Mouse (Mus musculus) cerebellum, adult 8-10 months (tissue): ENCODE results near the gene D1Ertd622e.

Experiments
- DNase-seq: peaks from one replicate; pipeline ENCODE4 v3.0.0; 2022

D1Ertd622e gene

DNA sequence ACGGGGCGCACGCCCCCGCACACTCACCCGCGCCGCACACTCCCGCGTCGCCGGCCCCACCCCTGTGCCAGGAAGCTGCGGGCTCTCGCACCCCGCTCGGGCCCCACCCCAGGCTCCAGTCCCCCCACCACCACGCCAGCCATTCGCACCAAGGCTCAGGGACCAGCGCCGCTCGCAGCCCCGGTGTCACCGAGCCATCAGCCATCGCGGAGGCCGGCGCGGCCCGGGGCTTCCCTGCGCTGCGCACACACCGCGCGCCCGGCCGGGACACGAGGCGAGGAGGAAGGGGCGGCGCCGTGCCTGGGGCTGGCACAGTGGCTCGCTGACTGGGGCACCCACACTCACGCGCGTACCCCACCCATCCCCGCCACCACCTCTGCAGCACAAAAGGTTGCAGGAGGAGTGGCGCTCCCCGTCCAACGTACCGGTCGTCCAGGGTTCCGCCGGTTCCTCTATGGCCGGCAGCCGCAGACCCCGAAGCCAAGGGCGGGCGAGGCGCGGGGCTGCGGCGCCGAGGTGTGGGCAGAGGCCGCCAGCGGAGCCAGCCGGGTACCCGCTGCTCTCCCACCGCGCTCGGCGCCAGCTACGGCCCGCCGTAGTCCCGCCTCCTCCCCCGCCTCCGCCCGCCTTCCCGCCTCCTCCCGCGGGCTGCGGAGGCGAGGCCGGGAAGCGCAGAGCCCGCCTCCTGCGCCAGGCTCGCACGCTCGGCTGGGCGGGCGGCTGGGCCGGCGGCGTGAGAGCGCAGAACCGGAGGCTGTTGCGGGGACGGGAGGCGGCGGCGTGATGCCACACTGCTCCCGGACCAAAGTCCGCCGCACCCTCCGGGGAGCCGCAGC lies at the start of gene D1Ertd622e:
D1Ertd622e (minus strand) TSS at position 669 of the 836 bp plus-strand sequence.
- peak; percentile 83 for DNase-seq

DNA sequence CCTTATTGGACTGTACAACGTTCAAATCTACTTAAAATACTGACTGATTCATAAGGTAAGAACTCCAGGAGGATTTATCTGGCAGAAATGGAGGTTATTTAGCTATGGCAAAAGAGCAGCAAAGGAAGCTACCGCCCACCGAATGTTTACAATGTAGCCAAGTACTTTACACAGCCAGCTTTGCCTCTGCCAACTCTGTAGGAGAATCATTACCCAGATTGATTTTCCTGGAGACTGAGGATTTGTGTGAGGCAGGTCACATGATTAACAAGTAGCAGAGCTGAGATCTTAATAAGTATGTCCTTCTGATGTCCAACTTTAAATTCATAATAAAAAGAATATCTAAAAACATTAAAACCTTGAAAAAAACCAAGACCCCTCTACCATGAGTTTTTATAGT lies 48.6 kb upstream of the D1Ertd622e start:
- no peak for DNase-seq

DNA sequence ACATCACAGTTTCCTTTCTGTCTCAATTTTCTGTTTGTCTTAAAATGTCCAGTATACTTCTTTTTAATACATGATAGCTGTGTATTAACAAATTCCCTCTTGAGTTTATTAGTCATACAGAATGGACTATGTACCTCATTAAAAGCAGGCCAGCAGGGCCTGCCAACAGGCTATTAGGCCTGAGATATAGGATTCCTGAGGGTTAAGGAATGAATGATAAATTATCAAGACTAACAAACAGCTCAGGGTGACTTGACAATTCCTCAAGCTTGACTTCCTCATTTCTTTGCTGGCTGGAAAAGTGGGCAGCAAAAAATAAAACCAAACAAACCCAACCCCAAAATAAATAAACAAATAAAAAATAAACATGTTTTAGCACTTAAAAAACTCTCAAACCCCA lies 43.5 kb upstream of the D1Ertd622e start:
- DNase-seq, result no peak

DNA sequence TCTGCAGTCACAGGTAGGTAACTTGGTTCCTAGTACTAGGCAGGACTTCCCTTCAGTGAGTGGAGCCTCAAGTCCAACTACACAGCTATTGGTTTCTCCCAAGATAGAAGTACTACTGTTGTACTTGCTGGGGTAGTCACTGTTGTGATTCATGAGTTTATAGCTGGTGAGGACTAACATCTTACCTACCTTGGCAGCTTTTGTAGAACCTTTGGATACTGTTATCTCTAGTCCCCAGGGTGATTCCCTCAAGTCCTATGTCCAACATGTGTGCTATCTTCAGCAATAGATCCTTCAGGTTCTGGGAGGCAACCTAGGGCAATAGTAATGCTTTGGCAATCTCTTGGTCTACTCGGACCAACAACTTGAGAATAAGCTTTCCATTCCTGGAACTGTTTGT lies 42.8 kb upstream of the D1Ertd622e start:
- no peak for DNase-seq

DNA sequence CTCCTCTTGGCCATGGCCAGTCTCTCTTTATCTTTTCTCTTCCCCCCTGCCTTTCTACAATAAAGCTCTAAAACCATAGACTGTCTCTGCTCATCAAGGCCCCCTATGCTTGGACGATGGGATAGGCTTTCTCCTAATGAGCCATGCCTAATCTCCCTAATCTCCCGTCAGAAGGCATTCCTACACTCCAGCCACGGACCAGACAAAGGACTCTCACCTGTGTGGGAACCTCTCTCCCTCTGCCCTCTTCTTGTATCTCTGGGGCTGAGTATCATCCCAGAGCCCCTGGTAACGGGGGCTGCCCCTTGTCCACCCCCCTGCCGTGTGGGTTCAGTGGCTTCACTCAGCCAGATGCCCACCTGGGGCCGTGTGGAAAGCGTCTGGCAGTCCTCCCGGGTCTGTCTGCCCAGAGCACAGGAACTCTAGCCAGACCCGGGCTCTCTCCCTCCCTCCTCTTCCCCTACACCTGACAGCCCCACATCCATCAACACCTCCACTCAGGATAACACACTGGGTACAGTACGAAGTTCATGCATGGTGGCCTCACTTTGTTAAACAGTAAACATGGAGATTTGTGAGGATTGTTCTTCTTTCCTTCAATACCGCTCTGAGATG lies 37.2 kb upstream of the D1Ertd622e start:
- no peak for DNase-seq

DNA sequence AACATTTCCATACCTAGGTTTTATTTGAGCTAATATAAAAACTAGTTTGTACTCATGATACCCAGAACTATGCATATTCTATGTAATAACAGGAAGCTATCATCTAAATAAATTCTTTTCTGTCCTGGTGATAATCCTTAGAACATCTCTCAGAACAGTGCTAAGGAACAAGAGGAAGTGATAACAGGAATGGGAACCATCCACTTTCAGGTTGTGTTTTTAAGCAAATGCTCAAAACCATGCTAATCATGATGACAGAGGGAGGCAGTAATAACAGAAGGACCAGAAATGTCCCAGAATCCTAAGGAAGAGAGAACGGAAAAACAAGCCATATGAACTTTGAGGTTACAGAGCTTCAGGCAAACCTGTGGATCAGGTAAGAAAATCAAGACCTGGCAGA lies 35.4 kb upstream of the D1Ertd622e start:
- DNase-seq, result no peak

DNA sequence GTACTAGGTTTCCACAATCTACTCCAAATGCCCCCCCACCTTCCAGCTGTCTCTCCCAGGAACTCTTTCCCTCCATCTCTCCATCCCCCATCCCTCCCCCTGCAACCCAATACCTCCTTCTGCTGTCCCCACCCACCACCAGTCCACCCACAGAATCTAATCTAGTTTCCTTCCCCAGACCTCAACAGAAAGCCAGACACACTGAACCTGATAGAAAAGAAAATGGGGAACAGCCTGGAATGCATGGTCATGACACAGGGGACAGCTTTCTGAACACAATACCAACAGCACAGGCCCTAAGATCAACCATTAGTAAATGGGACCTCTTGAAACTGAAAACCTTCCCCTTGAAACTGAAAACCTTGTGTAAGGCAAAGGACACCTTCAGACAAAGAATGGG lies 32.0 kb upstream of the D1Ertd622e start:
- no peak for DNase-seq

DNA sequence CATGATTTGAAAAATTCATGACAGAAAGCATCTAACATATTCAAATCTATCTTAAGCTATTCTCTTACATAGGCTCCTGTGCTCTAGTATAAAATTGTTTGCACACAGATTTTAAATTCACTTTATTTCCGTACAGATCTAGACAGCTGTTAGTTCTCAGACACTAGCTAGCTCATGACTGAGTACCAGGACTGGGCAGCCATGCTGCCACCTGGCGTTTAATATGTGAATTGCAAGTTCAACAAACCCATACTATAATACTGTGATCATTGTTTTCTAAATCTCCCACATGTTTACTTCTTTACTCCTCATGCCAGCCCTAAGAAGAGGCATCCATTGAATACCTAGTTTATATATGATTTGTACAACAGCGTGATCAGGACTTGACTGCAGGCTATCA lies 26.9 kb upstream of the D1Ertd622e start:
- DNase-seq, result peak; percentile 12

DNA sequence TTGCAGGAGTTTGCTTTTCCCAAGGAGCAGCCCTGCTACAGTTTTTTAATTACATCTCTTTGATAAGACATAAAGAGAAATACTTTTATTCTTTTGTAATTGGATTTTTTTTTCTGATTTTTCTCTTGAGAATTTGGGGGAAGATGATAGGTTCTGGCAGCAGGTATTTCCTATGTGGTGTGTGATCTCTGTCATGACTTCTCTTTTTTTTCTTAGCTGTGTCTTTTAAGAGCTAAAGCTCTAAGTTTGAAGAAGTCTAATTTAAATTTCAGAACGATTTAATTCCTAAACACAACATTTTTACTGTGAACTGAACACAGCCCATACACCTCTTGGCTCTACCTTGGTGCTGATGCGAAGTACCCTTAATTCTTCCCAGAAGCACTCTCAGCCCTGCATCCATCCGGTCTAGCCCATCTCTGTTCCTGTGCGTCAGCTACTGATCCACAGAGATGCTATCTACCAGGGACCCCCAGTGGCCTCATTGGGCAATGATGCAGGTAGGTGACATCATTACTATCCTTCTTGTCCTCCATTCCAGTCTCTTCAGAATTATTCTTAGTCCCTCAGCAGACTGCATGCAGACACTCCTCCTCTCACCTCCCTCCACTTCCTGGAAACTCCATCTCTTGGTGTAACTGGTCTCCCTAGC lies 14.8 kb upstream of the D1Ertd622e start:
- DNase-seq, result no peak

DNA sequence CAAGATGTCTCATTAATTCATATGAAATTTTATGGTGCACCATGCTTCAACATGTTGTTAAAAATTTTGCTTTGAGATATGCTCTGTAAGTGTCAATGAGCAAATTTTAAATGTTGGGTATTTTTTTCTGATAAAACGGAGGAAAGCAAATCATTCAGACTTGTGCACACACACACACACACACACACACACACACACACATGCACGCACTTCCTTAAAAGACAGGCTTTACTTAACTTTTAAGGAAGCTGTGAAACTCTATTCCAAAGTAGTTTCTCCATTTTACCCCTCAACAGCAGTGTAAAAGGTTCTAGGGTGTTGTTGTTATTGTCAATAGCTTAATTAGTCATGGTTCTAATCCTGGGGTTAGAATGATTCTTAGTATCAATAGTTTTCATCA lies 14.2 kb upstream of the D1Ertd622e start:
- DNase-seq, result no peak

DNA sequence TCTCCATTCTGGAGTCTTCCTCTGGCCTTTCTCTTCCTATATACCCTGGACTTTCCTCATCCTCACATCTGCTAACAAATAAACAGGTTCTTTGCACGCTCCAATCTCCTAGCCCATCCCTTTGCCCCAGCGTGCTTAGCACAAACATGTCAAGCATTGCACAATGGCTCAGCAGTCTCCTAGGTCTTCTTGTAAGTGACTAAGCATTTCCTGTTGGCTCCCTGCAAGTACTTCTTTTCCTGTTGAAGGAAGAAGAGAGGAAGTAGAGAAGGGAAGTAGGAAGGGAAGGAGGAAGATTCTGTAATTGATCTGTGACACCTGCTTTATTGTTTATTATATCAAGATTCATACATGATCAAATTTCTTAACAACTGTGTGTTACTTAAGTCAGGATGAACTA lies 11.0 kb upstream of the D1Ertd622e start:
- no peak for DNase-seq

DNA sequence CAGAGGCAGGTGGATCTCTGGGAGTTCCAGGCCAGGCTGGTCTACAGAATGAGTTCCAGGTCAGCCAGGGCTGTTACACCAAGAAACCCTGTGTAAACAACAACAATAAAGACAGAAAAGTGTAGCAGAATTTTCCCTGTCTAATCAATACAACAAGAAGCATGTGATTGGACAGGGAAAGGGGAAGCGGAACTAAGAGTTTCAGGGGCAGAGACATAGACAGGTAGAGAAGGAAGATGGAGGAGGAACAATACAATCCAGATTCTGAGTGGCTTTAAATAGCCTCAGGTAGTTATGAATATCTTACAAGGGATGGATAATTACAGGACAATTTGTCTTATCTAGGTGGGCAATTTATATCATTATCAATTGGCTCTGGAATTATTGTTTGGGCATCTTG lies 5.4 kb upstream of the D1Ertd622e start:
- DNase-seq, result no peak

DNA sequence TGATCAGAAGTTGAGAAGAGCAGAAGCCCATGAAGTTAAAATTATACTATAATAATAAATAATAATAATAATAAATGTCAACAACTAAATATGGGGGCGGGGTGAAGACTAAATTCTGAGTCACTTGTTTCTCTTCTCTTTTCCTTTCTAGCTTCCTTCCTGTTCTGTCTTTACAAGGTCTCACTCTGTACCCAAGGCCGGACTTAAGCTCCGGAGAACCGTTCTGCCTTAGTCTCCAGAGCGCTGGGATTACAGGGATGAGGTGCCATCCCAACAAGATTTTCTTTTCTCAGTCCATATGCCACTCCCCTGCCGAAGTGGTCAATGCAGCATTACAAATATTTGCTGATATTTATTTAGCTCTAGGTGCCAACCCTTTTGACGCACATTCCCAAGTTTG lies 450 bp upstream of the D1Ertd622e start:
- no peak for DNase-seq

DNA sequence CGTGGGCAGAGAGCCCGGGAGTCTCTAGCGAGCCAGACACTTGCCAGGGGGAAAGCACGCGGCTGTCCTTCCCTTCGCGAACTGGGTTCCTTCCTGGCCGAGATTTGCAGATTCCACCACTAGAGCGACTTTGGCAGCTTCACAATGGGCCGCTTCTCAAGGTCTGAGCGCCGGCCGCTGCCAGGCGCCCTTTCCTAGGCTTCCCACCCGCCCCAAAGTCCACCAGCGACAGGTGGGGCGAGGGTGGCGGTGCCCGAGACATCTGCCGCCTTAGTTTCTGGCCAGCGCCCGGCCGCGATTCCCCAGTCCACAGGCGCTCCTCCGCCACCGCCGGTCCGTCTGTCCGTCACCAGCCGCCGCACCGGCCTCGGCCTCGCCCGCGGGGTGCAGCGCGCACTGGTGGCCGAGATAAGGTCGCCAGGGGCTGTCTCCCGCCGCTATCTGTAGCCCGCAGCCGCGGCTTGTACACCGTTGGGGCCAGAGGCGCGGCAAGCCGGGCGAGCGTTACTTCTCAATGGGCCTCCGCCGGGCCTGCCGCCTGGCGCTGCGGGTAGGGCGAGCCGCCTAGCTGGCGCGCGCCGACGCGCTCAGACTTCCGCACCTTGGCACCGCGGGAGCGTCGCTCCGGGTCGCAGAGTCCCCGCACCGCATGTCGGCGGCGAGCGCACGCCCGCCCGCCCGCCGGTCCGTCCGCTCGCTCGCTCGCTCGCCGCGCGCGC lies 1.0 kb downstream of the D1Ertd622e start:
- peak; percentile 72 for DNase-seq

DNA sequence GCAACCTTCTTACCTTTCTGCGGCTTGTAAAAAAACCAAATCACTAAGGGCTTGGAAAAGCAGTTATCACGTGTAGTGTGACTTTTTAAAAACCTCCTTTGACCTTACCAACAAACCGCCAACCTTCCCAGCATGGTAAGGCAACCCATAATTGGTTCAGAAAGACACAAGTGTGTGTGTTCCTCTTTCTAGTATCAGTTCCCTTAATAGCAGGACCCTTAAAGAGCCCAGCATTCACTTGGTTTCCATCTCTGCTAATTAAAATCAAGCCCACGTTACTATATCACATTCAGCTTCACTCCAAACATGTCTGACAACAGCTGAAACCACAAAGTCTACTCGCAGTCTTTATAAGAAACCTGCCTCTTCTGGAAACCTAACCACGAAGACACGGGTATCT lies 2.5 kb downstream of the D1Ertd622e start:
- no peak for DNase-seq

DNA sequence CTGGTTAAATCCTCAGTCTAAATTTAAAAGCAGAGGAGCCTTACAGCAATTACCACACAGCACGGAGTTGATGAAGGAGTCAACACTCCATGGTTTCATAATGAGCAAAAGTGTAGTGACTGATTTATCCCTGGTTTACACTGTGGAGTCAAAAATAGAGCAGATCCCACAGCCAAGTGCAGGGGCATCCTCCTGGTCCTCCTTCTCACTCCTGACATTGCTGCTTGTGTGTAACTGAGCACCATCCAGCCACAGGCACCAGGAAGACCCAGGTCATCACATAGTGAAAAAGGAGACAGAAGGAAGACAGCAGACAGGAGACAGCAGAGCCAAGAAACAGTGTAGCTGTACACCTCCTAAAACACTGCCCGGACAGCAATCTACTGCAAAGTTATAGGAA lies 4.1 kb downstream of the D1Ertd622e start:
- no peak for DNase-seq

DNA sequence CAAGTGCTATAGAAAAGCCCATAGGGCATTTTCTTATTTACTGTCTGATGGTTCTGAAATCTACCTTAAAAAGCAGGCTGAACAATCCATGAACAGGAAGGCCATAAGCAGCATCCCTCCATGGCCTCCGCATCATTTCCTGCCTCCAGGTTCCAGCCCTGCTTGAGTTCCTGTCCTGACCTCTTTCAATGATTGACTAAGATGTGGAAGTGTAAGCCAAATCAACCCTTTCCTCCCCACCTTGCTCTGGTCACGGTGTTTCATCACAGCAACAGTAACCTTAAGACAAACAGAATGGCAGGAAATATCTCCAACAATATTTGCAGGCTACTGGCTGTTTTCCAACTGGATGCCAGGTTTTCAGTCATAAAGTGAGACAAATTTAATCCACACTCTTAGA lies 4.7 kb downstream of the D1Ertd622e start:
- DNase-seq, result no peak

DNA sequence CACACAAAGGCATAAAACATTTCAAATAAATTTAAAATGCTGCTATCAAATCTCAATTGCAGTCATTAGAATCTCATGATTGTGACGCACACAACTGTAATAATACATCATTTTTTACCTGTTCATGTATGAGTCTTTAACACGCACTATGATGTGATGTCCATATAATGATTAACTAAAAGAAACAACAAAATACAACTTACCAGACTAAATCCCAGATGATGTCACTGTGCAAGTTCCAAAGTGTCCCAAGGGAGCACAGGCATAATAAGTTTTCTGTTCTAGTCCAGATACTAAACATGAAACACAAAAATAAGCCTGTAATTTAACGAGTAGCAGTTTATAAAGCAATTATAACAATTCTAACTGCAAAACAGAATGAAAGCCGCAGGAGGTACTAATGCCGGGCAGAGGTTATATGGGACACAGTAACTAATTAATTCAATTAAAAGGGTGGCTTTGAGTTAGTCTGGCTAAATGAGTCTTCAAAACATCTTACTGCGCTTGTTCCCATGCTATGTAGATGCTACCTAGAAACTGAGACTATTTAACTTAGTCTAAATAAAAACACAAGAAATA lies 7.4 kb downstream of the D1Ertd622e start:
- DNase-seq, result no peak

DNA sequence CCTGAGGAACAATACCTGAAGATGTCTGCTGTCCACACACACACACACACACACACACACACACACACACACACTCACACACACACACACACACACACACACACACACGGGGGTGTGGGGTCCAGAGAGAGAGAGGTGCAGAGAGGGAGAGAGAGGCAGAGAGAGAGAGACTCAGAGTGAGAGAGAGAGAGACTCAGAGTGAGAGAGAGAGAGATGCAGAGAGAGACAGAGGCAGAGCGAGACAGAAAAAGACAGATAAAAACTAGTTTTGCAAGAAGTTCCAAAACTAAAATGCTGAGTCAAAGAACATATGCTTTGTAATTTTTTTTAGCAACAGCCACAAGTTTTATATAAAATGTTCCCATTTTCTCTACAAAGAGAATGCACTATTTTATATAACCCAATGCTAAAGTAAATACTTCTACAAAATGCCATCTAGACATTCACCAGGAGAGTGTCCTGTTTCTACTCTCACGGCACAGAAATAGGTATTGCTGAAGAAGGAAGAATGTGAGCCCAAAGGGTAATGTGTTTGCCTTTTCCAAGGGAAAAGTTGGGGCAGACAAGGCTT lies 11.2 kb downstream of the D1Ertd622e start:
- no peak for DNase-seq

DNA sequence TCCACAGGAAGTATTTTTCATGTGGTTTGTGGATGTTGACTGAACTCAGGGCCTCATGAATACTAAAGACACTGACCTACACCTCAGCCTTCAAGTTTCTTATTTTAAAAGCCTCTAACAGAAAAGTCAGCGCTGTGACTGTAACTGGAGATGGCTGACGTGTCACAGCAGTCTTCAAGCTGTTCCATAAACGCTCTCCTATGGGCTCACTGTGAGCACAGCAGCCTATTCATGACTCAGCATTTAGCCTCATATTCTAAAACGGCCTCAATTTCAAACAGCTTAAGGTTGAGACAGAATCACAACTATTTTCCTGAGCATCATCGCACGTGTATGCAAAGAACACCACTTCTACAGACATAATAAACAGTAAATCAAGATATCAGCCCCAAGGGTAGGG lies 11.8 kb downstream of the D1Ertd622e start:
- no peak for DNase-seq

DNA sequence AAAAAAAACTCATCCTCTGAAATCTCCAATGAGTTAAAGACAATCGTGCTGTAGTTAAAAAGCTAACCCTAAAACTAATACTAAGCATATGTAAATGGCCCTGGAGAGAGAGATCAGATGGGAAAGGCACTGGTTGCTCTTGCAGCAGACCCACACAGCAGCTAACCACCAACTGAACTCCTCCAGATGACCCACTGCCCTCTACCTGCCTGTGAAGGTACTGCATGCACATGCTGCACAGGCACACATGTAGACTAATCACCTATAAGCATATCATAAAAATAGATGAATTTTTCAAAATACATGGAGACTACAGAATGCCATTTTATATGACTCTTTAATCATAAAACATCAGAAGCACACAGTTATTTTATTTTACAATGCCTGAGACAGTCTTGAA lies 14.8 kb downstream of the D1Ertd622e start:
- DNase-seq, result no peak

DNA sequence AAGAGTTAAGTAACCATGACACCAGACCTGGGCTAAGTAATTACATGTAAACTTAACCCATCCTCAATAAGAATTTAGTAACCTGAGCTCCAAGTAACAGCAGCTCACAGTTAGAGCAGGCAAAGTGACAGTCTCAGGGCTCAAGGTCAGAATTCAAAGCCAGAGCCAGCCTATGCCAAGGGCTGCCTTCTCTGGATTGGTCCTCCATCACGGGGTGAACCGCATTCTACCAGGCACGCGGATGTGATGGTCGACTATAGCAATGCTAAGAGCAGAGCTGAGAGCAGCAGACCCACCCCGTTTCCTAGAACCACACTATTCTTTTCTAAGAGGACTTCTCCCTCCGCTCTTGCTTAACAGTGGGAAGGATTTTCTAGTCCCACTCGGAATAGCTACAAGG lies 27.8 kb downstream of the D1Ertd622e start:
- DNase-seq, result no peak
